Mouse (Mus musculus) intestine, postnatal 0 days (tissue): ENCODE measurements around the gene Ube2i. TPM values are rescaled to one million over a fixed set of nuclear protein-coding genes. Genes with fewer than 3 reads are reported as not detected.

ENCODE experiments used
- ATAC-seq: fragments of 200-750 bp; cut with Nextera tagmentation; 2 replicates; pipeline ENCODE4 v1.8.0; 2017; ENCODE audit warnings: mild to moderate bottlenecking, moderate TSS enrichment, moderate library complexity
- H3K27ac ChIP-seq: fragments of 300-500 bp; sonication (generic); 2 replicates; pipeline ENCODE4 v1.5.1; 2014; ENCODE audit warnings: mild to moderate bottlenecking, low read depth, low read length, moderate library complexity
- H3K27me3 ChIP-seq: fragments of 300-500 bp; sonication (generic); replicated peaks from 2 replicates; pipeline ENCODE4 v1.6.1; 2014; ENCODE audit warnings: low read length, mixed read lengths; ENCODE audit not compliant: control insufficient read depth, insufficient read depth
- H3K36me3 ChIP-seq: fragments of 300-500 bp; sonication (generic); 2 replicates; pipeline ENCODE4 v1.6.1; 2014; ENCODE audit warnings: mild to moderate bottlenecking, moderate library complexity; ENCODE audit not compliant: control insufficient read depth, insufficient read depth
- H3K4me1 ChIP-seq: fragments of 300-500 bp; sonication (generic); replicated peaks from 2 replicates; pipeline ENCODE4 v1.6.1; 2014; ENCODE audit warnings: antibody characterized with exemption, low read length, mixed read lengths; ENCODE audit not compliant: control insufficient read depth, insufficient read depth
- H3K4me2 ChIP-seq: fragments of 300-500 bp; sonication (generic); replicated peaks from 2 replicates; pipeline ENCODE4 v1.6.1; 2014; ENCODE audit warnings: low read depth, mild to moderate bottlenecking, moderate library complexity
- H3K4me3 ChIP-seq: fragments of 300-500 bp; sonication (generic); 2 replicates; pipeline ENCODE4 v1.5.1; 2014; ENCODE audit warnings: low read depth, low read length
- H3K9ac ChIP-seq: fragments of 300-500 bp; sonication (generic); 2 replicates; pipeline ENCODE4 v1.6.1; 2014; ENCODE audit warnings: mild to moderate bottlenecking, low read depth, low read length
- H3K9me3 ChIP-seq: fragments of 300-500 bp; sonication (generic); 2 replicates; pipeline ENCODE4 v1.6.1; 2016; ENCODE audit warnings: mixed run types; ENCODE audit not compliant: control insufficient read depth
- CTCF ChIP-seq: sonication (generic); IDR thresholded peaks from 2 replicates; pipeline ENCODE4 v1.5.1; 2016; ENCODE audit warnings: low read depth, mild to moderate bottlenecking, control low read depth, antibody characterized with exemption, moderate library complexity
- WGBS: fragments of 180-500 bp; shearing (Covaris S2); extraction: QIAGEN DNeasy Blood & Tissue Kit; methylation state at CpG from one replicate; pipeline ENCODE4 v1.1.7; 2014; 5-methylcytosine and 5-hydroxymethylcytosine counted together
- polyA plus RNA-seq: library from polyadenylated mRNA; unstranded; fragments of >200 nt; fragmentation: Nextera tagmentation; extraction: Ambion mirVana; gene quantifications from 2 replicates; pipeline ENCODE4 v1.2.1, GENCODE M21; 2015

Gene Ube2i
- polyA plus RNA-seq, 1 experiment from 2014 or later: 257 TPM

DNA sequence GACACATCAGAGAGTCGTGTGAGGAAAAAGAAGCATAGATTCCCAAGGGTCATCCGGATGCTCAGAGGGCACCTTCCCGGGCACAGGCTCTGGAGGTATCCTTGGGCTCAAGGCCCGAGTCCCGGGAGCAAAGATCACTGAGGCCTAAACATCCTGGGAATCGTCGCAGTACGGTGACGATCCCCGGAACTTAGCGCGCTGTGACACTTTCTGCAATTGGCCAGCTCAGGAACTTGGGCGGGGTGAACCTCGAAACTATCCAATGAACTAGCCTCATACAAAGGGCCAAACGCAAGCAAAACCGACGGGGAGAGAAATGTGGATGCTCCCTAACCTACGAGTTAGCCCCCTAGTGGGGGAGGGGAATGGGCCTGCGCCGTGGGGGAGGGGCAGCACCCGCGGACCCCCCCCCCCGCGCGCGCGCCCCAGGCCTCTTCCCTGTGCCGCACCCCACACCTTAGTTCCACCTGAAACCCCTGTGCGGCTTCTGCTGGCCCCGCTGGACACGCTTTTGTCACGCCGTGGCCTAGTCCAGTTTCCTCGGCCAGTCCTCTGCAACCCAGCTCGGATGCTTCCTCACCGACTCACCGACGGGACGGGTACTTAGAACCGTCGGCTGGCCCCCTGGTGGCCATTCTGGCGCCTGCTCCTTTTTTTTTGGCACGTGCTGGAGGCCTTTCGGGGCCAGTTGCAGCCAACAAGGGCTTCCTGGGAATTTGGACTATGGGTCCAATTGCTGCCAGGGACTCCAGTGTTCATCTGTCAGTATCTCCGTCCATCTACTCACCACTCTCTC is 518 bp downstream of the Ube2i start:
- H3K27me3 ChIP-seq: no peaks in the 10 kb centered on the region
- peak overlapping the region; percentile 83 for H3K4me2 ChIP-seq
- peak; percentile 87 for TF ChIP-seq CTCF
- peak overlapping the region; percentile 98 for H3K27ac ChIP-seq
- H3K4me3 ChIP-seq: peak overlapping the region; percentile 96
- peak overlapping the region; percentile 98 for H3K9ac ChIP-seq
- H3K36me3 ChIP-seq: peaks cover 4% of the 10 kb centered on the region
- WGBS: under 1% methylated on average over 40 of the region's 45 CpGs
- no peaks in the 10 kb centered on the region for H3K9me3 ChIP-seq
- H3K4me1 ChIP-seq: 0 out of 2 replicates have a peak, but pooled peaks cover 4% of the 10 kb centered on the region
- peak; percentile 90 for ATAC-seq

DNA sequence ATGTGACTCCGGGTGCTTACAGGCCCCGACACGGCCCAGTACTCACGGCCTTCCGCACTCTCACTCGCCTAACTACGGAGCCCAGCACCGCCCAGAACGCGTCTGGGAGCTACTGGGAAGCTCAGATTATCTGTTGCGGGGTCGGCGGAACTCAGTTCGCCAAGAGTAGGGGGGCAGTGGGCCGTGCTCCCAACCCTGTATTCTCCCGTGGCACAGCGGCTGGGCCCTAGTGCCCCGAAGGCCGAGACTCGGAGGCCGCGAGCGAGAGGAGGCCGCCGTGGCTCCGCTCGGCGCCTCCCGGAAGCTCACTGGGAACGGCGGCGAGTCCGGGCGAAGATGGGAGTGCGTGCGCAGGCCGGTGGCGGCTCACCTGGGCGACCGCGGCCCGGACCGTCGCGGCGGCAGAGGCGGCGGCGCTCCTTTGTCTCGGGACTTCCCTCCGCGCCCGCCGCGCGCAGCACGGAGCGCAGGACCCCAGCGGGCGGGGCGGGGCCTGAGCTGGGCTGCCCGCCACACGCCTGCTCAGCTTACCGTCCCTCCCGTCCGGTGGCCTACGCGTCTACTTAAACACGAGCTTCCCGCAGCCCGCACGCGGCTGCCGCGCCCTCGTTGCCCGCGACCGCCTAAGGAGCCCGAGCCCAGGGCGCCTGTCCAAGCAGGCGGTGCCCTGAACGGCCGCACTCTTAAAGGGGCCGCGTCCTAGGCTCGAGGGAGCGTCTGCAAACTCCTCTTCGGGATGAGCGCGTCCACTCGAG is 1.3 kb downstream of the Ube2i start:
- H3K27ac ChIP-seq: peak overlapping the region; percentile 98
- no peaks in the 10 kb centered on the region for H3K9me3 ChIP-seq
- peak; percentile 87 for ATAC-seq
- 0 out of 2 replicates have a peak, but pooled peaks cover 4% of the 10 kb centered on the region for H3K4me1 ChIP-seq
- H3K4me3 ChIP-seq: peak overlapping the region; percentile 96
- peak overlapping the region; percentile 98 for H3K9ac ChIP-seq
- no peaks in the 10 kb centered on the region for H3K27me3 ChIP-seq
- no peak for TF ChIP-seq CTCF
- peak overlapping the region; percentile 83 for H3K4me2 ChIP-seq
- WGBS: under 1% methylated on average over 90 of the region's 92 CpGs
- peaks cover 12% of the 10 kb centered on the region for H3K36me3 ChIP-seq

DNA sequence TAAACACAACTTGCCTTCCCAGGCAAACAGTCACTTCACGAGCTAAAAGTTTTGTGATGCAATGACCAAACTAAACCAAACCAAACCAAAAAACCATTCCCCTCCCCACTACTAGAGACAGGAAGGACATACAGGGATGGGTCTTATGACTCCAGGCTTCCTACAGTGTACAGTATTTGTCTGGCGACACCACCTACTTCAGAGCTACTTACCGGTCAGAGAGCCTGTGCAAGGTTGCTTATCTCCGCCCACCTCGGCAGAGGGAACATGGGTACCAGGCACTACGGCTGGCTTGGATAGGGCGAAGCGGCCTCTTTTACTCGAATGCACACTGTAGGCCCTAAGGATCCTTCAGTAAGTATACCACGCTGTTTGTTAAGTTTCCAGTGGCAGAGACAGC is 2.1 kb downstream of the Ube2i start:
- Histone ChIP-seq H3K4me1 (0 out of 2 replicates have a peak, but pooled peaks cover 4% of the 10 kb centered on the region), H3K27me3 (no peaks in the 10 kb centered on the region), H3K4me2 (peak overlapping the region; percentile 83), H3K4me3 (peak overlapping the region; percentile 96), H3K9me3 (no peaks in the 10 kb centered on the region), H3K27ac (peak overlapping the region; percentile 98), H3K9ac (peak overlapping the region; percentile 98), H3K36me3 (peaks cover 20% of the 10 kb centered on the region)
- WGBS: 1% methylated on average over 10 of the region's 10 CpGs
- no peak for TF ChIP-seq CTCF
- ATAC-seq: no peak

DNA sequence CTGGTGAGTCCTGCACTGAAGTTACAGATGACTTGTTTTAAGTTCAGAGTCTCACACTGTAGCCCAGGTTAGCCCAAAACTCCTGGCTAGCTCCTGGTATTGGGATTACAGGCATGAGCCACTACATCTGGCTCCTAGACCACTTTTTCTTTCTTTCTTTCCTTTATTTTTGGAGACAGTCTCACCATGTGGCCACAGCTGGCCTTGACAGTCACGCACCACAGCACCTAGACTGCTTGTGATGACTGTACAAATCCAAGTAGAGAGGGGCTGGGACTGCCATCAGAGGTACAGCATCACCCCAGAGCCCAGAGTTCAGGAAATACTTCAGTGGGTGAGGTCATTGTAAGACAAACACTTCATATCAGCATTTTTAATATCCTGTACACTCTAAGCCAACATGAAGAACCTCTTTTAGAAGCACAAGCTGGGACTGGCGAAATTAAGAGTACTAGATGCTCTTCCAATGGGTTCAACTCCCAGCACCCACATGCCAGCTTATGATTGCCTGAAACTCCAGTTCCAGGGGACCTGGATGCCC is 3.6 kb downstream of the Ube2i start:
- Histone ChIP-seq H3K9me3 (no peaks in the 10 kb centered on the region), H3K4me1 (0 out of 2 replicates have a peak, but pooled peaks cover 4% of the 10 kb centered on the region), H3K27me3 (no peaks in the 10 kb centered on the region), H3K36me3 (peaks cover 35% of the 10 kb centered on the region), H3K4me2 (peak overlapping the region; percentile 83; the same call in 1 of the 2 replicates), H3K4me3 (no peak overlapping the region), H3K9ac (no peak overlapping the region), H3K27ac (no peak overlapping the region)
- ATAC-seq: no peak
- 52% methylated on average over 2 of the region's 2 CpGs for WGBS
- TF ChIP-seq CTCF: no peak

DNA sequence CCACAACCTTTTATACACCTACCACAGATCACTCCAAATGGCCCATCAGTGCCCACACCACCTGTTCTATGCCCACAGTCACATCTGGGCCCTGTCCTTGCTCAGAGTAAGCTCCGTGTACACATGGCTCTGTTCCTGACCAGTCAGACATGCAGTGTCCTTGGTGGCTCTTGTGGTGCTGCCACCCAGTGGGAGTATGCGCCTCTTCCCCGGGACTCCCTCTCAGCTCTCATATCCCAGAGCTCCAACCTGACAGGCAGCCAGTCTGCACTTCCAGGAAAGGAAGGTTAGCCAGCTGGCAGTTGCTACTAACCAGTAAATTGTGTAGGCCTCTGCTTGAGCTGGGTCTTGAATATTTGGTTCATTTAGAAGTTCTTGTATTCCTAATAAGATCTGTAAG is 10.0 kb downstream of the Ube2i start:
- Histone ChIP-seq H3K9ac (no peak overlapping the region), H3K4me2 (no peak overlapping the region), H3K27me3 (no peaks in the 10 kb centered on the region)

DNA sequence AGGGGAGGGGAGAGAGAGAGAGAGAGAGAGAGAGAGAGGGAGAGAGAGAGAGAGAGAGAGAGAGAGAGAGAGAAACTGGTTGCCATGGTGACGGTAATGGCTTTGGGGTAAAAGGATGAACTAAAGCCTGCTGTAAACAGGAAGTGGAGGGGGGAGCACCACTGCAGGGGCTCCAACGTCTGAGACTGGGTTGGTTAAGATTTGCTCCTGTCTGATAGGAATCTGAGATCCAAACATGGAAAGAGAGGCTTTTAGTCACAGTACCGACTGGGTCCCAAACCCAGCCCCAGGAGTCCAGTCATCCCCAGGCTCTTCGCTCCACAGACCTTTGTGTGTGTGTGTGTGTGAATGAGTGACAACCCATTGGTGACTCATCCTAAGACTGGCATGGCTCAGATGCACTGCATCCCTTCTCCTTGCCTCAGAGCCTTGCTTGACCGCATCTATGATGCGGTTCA is 16.6 kb downstream of the Ube2i start:
- Histone ChIP-seq H3K4me1 (0 out of 2 replicates have a peak, but pooled peaks cover 3% of the 10 kb centered on the region), H3K27me3 (peaks cover 11% of the 10 kb centered on the region), H3K9me3 (no peaks in the 10 kb centered on the region), H3K9ac (no peak overlapping the region), H3K4me2 (no peak overlapping the region), H3K36me3 (peaks cover 10% of the 10 kb centered on the region), H3K27ac (no peak overlapping the region), H3K4me3 (no peak overlapping the region)
- no peak for TF ChIP-seq CTCF
- ATAC-seq: no peak
- 46% methylated on average over 6 of the region's 6 CpGs for WGBS

More for the DNA sequence above, 10.0 kb downstream of the Ube2i start:
- Histone ChIP-seq H3K4me3 (no peak overlapping the region), H3K27ac (no peak overlapping the region), H3K9me3 (no peaks in the 10 kb centered on the region), H3K4me1 (no peaks in the 10 kb centered on the region), H3K36me3 (peaks cover 74% of the 10 kb centered on the region)
- TF ChIP-seq CTCF: peak; percentile 62
- WGBS: 53% methylated on average over 3 of the region's 3 CpGs
- ATAC-seq: no peak
